Mouse (Mus musculus) liver, postnatal 0 days (tissue): ENCODE measurements around the gene Rap1a.

ENCODE experiments used
- CTCF ChIP-seq: sonication (generic); IDR thresholded peaks from 2 replicates; pipeline ENCODE4 v1.5.1; 2016; ENCODE audit warnings: antibody characterized with exemption, low read depth
- EP300 ChIP-seq: IDR thresholded peaks from 2 replicates; pipeline ENCODE4 v1.6.1; 2016; ENCODE audit warnings: antibody characterized with exemption, low read depth, mild to moderate bottlenecking

GRCm38 (mm10) chr3:105716353-105717000, 84.7 kb downstream of the Rap1a start:
- TF ChIP-seq CTCF (no peak), EP300 (no peak)
